Mouse (Mus musculus) inflammation-experienced regulatory T-cells (primary cell): ENCODE results near the gene Cytl1. TPM values are rescaled to one million over a fixed set of nuclear protein-coding genes. Genes with fewer than 3 reads are reported as not detected.

Experiments used
- polyA plus RNA-seq, 2 experiments: library from polyadenylated mRNA; unstranded; fragments of 100-300 nt; shearing (Covaris generic); gene quantifications; one replicate each; pipeline ENCODE4 v1.2.1; 2017

Gene Cytl1
- polyA plus RNA-seq: not detected

DNA sequence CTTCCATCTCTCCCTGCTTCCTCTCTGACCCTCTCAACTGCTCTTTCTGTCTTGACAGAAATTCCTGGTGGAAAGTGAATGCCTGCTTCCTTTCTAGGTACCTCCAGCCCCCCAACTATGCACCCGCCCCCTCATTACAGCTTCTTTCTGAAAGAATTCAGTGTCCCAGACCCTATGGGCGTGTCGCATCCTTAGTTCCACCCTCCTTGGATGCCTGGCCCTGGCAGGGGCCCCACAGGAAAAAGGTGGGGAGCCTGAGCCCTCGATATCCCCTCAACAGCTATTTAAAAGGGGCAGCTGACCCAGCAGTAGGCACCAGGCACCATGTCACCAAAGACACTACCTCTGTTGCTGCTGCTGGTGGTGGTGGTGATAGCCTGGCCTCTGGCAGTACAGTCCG lies at the start of gene Cytl1:
Cytl1 (plus strand) TSS at position 296 of the 400 bp plus-strand sequence.

DNA sequence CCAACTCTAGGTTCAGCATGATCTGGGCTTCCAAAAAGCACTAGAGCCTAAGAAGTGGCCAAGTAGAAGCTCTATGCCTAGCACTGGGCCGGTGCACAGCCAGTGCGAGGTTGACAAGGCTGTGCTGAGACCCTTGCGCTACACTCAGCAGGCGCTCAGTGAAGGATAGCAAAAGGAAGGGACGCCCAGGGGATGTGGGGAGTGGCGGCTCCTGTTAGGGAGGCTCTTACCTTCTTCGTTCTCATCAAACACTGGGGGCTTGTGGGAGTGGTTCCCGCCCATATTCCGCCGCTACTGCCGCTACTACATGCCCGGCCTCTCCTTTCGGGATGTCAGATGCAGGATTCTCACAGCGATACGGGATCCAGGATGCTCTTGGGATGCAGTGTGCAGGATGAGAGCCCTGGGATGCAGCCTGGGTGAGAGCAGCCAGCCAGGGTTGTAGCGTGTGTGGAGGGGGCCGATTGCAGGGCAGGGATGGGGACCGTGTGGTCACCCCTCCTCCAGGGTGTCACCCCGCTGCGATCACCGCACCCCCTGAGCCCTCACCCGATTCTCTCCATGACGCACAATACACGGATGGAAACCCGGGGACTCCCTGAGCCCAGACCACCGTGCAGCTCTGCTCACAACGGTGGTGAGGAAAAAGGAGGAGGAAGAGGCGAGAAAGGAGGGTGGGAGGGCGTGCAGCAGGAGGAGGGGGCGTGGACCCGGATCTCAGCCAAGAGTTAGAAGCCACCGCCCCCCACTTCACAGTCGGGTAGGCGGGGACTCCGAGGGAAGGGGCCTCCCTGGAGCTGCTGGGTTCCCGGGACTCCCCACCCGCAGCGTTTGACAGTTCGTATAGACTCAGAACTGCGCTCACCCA lies 18.6 kb upstream of the Cytl1 start, which contains the start of gene Stk32b:
Stk32b (minus strand) TSS at position 667 of the 868 bp plus-strand sequence.

Other genes with a start within 250 kb of the Cytl1 start
- gene Stk32b, start 18.3 kb upstream of the Cytl1 start, polyA plus RNA-seq: under 1 TPM; 0.06 to 0.16 TPM
- gene Msx1, start 89.1 kb downstream of the Cytl1 start, polyA plus RNA-seq: 1 to 10 TPM in 1 of 2 experiments, under 1 TPM in 1; 0.29 to 1.2 TPM